Mouse (Mus musculus) testis, postnatal 10 days (tissue): Measurements from ENCODE around the gene Fh1.

Experiments used
- DNase-seq: peaks from one replicate; pipeline ENCODE4 v3.0.0; 2021; ENCODE audit warnings: low spot score

Fh1 gene

DNA sequence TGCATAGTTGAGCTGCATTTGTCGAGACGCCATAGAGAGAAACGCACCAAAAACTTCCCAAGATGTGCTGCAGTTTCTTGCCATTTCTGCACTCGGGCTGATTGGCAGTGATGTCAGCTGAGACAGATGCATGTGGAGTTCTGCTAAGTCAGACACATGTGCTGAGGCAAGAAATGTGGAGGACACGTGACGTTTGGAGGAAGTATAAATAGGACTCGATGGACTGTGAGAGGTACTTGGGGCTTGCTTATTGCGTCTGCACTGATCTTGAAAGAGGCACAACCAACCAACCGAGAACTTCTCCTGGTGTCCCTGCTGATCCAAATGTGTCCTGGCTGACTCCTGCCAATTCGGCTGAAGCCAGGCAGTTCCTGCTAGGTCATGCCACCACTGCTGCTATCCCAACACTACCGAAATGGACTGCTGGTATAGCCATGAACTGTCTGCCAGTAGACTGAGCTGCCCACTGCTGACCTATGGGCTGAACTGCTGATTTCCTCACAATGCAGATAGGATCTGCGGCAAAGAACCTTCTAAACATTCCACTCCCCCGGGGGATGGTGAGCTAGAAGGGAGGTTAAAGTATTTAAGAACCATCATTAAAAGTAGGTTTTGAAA lies 5.5 kb downstream of the Fh1 start, which contains the start of gene Kmo:
TSS of gene Kmo (plus strand) at position 568 of the 618 bp plus-strand sequence.
- no peak for DNase-seq

DNA sequence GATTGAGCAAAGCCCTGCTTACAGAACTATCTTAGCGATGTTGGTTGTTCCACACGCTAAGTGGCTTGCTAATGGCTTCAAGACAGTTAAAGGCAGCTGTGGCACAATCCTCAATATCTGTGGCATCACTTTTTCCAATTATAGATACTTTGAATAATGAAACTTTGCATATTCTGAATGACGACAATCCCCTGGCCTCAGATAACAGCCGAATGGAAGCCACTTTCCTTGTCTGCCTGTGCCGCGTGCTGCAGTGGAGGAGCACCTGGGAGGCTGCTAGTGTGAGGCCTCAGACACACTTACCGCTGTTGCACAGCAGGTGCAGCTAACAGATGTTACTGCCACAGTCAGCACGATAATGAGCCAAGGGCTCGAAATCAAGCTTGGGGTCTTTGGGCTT lies 10.4 kb downstream of the Fh1 start:
- no peak for DNase-seq

DNA sequence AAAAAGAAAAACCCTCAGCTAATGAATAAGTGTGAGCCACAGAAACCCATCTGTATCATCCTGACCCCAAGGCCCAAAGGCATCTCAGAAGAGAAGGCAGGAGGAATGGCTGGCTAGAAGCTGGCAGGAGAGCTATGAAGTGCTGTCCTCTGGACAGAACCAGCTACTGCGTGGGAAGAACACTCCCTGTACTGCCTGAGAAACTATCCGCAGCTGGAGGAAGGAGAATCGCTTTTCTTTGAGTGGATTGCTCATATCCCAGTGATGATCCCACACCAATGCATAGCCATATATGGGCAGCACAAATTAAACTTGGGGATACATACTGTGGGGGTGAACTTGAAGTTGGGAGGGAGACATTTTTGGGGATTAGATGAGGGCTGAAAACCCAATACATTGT lies 16.7 kb downstream of the Fh1 start:
- no peak for DNase-seq

DNA sequence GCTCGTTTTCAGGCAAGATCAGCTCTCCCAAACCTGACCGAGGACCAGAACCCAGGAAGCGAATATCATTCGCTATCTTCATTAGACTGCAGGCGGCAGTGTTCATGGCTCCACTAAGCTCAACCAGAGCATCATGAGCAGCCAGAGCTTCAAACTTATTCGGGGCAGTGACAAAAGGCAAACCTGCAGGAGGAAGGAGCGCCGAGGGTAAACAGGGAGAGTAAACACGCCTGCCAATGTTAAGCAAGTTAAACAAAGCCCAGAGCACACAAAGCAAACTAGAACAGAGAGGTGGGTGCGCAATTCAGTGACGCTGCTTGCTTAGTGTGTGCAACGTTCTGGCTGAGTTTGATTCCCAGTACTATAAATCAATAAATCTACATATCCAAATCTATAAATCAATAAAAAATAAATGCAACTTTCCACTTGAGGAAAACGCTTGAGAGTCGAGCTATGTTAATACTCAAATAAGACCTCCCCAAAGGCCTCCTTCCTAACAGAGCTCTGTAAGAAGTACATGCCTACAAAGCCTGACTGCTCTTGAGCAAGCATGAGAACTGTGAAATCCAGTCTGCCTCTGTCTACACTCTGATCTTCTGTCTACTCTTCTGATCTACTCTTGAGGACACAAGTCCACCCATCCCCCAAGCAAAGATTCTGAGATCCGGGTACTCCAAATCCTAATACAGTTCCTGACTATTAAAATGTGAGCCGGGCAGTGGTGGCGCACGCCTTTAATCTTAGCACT lies 17.4 kb downstream of the Fh1 start:
- no peak for DNase-seq

DNA sequence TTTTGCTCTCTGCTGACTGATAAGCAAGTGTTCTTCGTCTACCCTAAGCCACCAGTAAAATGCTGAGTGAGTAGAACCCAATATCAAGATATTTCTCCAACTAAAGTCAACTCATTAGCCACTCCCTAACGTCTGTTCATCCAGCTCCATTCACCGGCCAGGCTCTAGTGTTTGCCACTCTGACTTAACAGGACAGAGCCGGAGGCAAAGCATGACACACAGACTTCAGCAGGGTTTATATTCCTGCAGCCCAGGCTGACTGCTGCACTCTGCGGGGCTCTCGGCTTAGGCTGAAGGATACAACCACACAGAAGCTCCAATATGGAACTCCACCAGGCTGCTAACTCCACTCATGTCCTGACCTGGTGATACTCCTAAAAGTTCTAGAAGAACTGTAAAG lies 18.1 kb downstream of the Fh1 start:
- no peak for DNase-seq

DNA sequence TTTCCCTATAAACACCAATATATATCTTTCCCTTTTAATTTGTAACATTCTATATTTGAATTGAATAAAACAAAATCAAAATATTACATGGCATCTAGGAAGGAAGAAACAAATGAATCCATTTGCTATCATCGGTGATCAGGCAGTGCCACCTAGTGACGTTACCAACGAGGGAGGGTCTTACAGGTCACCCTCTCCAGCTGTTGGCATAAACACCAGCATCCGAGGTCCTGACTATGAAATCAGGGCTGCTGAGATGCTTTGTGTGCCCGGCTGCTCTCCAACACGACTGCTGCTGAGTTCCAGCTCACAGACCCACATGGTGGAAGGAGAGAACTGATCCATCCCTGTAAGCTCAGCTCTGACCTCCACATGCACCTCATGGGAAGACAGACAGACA lies 22.0 kb downstream of the Fh1 start:
- no peak for DNase-seq

- no peak for DNase-seq
These were observed 23.2 kb downstream of the Fh1 start for GRCm38 (mm10) chr1:175602231-175602630.

DNA sequence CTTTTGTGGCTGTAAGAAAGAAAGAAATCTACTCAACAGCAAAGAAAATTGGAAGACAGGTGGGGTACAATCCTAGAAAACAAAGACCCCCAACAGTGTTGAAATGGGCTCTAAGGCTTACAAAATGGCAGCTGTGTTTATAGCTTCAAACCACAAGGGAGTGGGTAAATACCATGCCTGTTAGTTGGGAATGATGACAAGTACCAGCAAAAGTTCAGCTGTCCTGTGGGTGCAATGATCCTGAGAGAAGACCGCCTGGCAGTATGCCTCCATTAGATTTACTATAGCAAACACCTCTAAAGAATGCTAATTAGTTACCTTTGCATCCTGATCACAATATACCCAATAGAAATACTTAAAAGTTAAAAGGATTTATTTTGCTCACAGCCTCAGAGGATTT lies 32.6 kb downstream of the Fh1 start:
- no peak for DNase-seq

GRCm38 (mm10) chr1:175586656-175587055 lies 38.8 kb downstream of the Fh1 start:
- no peak for DNase-seq

- DNase-seq = no peak
These were observed 40.2 kb downstream of the Fh1 start for GRCm38 (mm10) chr1:175585267-175585666.

- DNase-seq = no peak
These were observed 42.6 kb downstream of the Fh1 start for GRCm38 (mm10) chr1:175582799-175583198.

GRCm38 (mm10) chr1:175580346-175580745 lies 45.1 kb downstream of the Fh1 start:
- DNase-seq = no peak

DNA sequence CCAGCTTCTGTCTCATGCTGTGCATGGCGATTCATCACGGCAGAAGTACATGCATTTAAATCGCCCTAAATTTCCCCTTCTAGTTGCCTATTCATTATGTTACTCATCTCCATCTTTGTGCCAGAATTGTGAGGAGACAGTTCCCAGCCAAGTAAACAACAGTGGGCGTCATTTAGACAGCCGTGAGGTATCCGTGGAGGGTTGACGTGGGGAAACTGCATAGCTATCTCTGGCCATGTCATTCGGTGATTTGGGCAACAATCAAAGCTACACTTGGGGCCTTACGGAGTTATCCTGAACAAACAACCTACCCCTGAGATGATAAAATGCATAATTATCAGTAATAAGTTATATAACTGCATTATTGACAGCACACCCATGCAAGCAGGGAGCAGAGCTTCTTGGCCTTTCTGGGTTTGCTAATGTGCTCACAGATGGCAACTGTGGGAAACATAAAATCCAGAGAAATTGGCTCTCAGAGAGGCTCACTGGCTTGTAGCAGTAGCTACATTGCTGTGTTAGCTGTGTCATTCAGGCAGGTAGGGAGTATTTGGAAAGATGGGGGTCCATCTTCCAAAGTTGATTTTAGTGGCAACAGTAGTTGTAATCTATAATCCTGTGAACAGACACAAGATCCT lies 45.7 kb downstream of the Fh1 start:
- DNase-seq = no peak

DNA sequence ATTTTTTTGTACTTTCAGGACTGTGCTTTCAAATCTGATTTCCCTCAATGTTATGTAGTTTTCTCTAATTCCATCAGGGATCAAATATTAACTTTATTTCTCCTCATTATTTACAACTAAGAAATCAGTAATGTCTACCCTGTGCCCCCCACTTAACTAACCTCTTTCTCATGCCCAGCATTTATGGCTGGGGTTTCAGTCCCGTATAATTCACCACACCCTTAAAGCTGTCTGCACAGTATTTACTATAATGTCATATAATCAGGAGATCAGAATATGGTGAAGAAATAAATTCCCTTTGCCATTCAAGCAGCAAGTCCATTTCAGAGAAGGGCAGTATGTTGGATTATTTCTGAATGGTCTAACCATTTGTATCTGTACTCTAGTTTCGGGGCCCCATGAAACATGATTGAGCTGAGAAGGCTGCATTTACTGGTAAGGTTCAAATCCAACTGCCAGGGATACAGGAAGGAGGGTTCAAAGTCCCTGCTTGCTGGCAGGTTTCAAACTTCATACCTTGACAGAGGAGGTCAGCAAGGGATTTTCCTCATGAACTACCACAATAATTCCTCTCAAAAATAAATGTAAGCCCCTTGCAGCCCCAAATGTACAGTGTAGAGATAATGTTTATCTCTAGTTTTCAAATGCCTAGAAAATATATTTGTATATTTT lies 46.9 kb downstream of the Fh1 start:
- DNase-seq = no peak

DNA sequence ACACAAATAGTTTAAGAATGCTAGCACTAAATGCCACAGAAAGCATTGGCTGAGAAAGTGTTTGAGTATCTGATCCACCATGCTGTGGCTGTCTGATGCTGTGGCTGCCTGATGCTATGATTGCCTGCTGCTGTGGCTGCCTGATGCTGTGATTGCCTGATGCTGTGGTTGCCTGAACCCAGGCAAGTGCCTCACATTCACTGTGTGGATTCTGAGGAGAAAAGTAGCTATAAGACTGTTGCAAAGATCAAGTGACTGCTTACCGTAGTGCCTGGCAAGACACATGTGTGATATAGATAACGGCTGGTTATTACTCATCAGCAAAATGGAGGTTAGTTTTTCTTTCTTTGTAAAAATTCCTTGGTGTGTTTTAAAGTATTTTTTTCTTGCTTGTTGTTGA lies 51.3 kb downstream of the Fh1 start:
- DNase-seq = no peak

DNA sequence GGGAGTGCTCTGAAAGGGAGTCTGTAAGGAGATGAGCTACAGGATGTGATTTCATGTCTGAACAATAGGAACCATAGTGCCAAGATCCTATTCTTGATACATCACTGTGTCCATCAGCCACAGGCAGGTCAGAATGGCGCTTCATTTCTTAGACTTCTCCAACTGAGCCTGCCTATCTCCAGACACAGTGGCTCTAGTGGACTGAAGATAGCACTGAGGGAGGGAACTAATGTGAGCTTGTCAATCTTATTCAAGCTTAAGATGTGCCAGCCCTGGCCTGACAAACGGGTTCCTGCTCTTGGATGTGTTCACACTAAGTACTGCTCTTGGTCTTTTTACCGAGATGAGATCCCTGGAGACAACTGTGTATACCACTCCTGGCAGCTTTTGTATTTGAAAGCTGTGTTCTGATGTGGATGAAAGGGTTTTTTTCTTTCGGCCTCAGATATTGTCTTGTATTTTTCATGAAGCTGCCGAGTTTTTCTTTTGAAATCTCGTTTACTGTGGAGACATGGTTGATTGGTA lies 59.8 kb downstream of the Fh1 start:
- no peak for DNase-seq

- no peak for DNase-seq
These were observed 61.1 kb downstream of the Fh1 start for GRCm38 (mm10) chr1:175564321-175564720.

- no peak for DNase-seq
These were observed 63.1 kb downstream of the Fh1 start for GRCm38 (mm10) chr1:175562379-175562778.

DNA sequence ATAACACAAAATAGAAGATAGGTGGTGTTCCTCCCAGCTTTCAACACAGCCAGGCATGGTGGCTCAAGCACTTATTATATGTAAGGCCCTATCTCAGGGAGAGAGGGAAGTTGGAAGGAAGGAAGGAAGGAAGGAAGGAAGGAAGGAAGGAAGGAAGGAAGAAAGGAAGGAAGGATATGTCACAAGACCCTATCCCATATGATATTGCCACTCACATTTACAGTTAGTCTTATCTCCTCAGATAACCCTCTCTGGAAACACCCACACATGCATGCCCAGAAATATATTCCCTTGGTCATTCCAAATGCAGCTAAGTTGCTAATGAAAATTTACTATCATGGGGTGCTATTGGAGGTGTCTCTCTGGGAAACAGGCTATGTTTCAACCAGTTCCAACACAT lies 63.6 kb downstream of the Fh1 start:
- DNase-seq = no peak

DNA sequence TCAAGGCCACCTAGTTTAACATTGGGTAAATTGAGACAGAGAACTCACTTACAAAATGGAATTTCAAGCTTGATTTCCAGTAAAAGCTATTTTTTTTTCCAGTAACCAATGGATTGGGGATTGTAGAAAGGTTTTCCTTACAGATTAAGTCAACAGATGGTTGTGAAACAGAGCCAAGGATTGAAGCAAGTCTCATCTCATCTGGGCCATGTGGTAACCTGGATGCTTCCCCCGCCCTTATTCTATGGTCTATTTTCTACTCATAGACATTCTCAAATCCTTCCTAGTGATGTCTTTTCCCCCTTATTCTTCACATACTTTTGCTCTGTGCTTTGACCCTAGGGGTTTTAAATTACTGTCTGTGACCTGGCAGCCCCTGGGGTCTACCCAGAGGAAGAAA lies 70.8 kb downstream of the Fh1 start:
- DNase-seq = no peak

DNA sequence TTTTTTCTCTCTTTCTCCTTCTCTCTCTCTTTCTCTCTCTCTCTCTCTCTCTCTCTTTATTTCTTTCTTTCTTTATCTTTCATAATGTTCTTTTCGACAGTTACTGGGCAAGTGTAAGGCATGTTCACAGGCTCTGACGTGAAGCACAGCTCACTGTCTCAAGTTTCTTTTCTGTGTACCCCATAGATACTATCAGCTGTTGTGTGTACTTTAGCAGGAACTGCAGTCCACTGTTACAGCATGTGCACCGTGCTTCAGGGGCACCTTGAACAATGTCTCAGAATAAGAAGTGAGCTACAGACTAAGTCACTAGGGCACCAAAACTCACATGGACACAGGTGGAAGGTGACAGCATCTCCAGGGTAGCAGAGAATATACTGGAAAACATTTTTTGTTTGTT lies 73.0 kb downstream of the Fh1 start:
- no peak for DNase-seq

- no peak for DNase-seq
These were observed 74.8 kb downstream of the Fh1 start for GRCm38 (mm10) chr1:175550586-175550985.
